Mouse (Mus musculus): Measurements from ENCODE around the gene Osgep. TPM values are rescaled to one million over a fixed set of nuclear protein-coding genes. Genes with fewer than 3 reads are reported as not detected.
"Not testable (repeated sequence)": the region's sequence is repeated elsewhere in the genome, so short reads cannot be mapped to it uniquely, and the experiment has no call there.

Osgep gene
- polyA plus RNA-seq, 1 experiment, result 1.5 TPM

DNA sequence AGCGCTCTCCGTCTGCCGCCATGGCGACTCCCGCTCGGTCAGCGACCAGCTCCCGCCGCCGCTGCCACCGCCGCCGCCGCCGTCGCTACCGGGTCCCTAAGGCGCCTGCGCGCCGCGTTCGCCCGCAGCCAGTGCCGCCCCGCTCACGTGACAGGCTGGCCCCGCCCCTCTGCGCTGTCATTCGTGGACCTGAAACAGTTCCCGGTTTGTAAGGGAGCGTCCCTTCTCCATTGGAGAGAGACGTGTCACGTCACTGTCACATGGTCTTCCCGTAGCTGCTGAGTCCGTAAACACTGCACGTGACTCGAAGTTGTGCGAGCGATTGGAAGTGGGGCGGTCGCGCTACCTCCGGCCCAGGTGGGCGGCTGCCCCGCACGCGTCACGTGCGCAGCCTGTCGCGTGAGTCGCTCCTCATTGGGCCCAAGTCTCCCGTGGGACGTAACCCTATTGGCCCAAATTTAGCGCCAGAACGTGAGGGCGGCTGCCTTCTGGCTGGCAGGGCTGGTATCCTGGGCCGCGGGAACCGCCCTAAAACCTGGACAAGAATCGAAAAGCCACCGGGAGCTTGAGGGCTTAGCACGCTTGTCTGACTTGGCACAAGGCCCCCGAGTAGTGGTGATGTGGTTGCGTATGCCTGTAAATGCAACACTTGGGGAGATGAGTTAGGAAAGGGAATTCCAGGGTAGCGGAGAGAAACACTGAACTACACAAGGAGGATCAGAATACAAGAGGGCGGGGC lies 6.2 kb upstream of the Osgep start, which contains the start of the genes Pip4p1 and Pnp:
Pip4p1 (minus strand) TSS at position 103 of the 739 bp plus-strand sequence.
Pnp (plus strand) TSS at position 329 of the 739 bp plus-strand sequence.
- no peaks in the 10 kb centered on the region for H3K9me3 ChIP-seq (ENCODE audit: control insufficient read depth, low read length)
- H3K36me3 ChIP-seq (ENCODE audit: control insufficient read depth), result peaks cover 38% of the 10 kb centered on the region
- peak within 1 kb of the TSS; percentile 97 for H3K4me3 ChIP-seq (replicated peaks)
- no peaks in the 10 kb centered on the region for H3K27me3 ChIP-seq (ENCODE audit: control insufficient read depth)
- peaks cover 37% of the 10 kb centered on the region for H3K4me1 ChIP-seq (ENCODE audit: control insufficient read depth)
- TF ChIP-seq GATA1 (IDR thresholded peaks at IDR 0.05; ENCODE audit: low read length) (no peak), TAL1 (IDR thresholded peaks at IDR 0.05; ENCODE audit: low read length) (no peak)

DNA sequence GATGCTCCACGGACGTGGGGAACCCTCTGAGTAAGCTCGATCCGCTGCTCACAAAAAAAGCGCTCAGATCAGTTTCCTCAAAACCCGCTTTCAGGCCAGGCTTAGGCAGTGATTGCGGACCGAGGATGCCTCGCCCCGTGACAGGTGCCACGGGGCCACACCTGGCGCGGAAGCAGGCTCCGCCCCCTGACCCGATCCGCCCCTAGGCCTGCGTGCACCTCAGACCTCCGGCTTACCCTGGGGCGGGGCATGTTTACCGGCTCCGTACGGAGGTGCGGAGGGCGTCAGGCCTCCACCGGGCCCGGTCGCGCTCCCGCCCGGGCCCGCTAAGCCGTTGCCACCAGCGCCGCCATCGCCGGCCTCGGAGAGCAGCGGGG lies 5.7 kb upstream of the Osgep start:
- peaks cover 41% of the 10 kb centered on the region for H3K4me1 ChIP-seq (ENCODE audit: control insufficient read depth)
- peaks cover 39% of the 10 kb centered on the region for H3K36me3 ChIP-seq (ENCODE audit: control insufficient read depth)
- peak overlapping the region; percentile 97 for H3K4me3 ChIP-seq (replicated peaks)
- H3K27me3 ChIP-seq (ENCODE audit: control insufficient read depth), result no peaks in the 10 kb centered on the region
- TF ChIP-seq TAL1 (IDR thresholded peaks at IDR 0.05; ENCODE audit: low read length) (no peak), GATA1 (IDR thresholded peaks at IDR 0.05; ENCODE audit: low read length) (no peak)
- no peaks in the 10 kb centered on the region for H3K9me3 ChIP-seq (ENCODE audit: control insufficient read depth, low read length)

GRCm38 (mm10) chr14:50929951-50930350 lies 5.3 kb upstream of the Osgep start:
- H3K27me3 ChIP-seq (ENCODE audit: control insufficient read depth), result no peaks in the 10 kb centered on the region
- peaks cover 39% of the 10 kb centered on the region for H3K36me3 ChIP-seq (ENCODE audit: control insufficient read depth)
- TF ChIP-seq GATA1 (IDR thresholded peaks at IDR 0.05; ENCODE audit: low read length), result no peak
- no peak for TF ChIP-seq TAL1 (IDR thresholded peaks at IDR 0.05; ENCODE audit: low read length)
- H3K4me1 ChIP-seq (ENCODE audit: control insufficient read depth), result peaks cover 45% of the 10 kb centered on the region
- peak overlapping the region; percentile 97 for H3K4me3 ChIP-seq (replicated peaks)
- no peaks in the 10 kb centered on the region for H3K9me3 ChIP-seq (ENCODE audit: control insufficient read depth, low read length)

DNA sequence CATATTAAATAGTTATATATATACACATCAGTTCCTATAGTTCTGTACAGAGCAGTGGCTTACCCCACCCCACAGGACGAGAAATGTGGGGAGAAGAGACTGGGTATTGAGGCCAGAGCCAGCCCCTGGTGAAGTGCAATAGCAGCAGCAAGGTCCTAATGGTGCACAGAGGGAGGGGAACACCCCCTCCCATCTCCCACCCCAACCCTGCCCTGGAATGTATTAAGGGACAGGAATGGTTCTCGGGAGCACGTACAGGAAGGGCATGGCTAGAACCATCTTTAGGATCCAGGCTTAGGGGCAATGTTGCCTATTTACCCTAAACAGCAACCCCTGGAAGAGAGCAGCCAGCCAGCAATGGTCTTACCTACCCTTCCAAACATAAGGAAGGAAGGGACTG lies 2.7 kb upstream of the Osgep start:
- peaks cover 39% of the 10 kb centered on the region for H3K36me3 ChIP-seq (ENCODE audit: control insufficient read depth)
- H3K4me3 ChIP-seq (replicated peaks), result no peak overlapping the region
- no peaks in the 10 kb centered on the region for H3K27me3 ChIP-seq (ENCODE audit: control insufficient read depth)
- no peak for TF ChIP-seq TAL1 (IDR thresholded peaks at IDR 0.05; ENCODE audit: low read length)
- TF ChIP-seq GATA1 (IDR thresholded peaks at IDR 0.05; ENCODE audit: low read length), result no peak
- H3K9me3 ChIP-seq (ENCODE audit: control insufficient read depth, low read length), result no peaks in the 10 kb centered on the region
- peaks cover 57% of the 10 kb centered on the region for H3K4me1 ChIP-seq (ENCODE audit: control insufficient read depth)

- no peak for TF ChIP-seq TAL1 (IDR thresholded peaks at IDR 0.05; ENCODE audit: low read length)
- no peak for TF ChIP-seq GATA1 (IDR thresholded peaks at IDR 0.05; ENCODE audit: low read length)
- H3K4me1 ChIP-seq (ENCODE audit: control insufficient read depth), result peaks cover 43% of the 10 kb centered on the region
Observed at GRCm38 (mm10) chr14:50925111-50925920, 623 bp upstream of the Osgep start.

GRCm38 (mm10) chr14:50923437-50923836 lies 1.3 kb downstream of the Osgep start:
- not testable (repeated sequence) for H3K9me3 ChIP-seq (ENCODE audit: control insufficient read depth, low read length); H3K27me3 ChIP-seq (ENCODE audit: control insufficient read depth)
- Histone ChIP-seq H3K4me3 (replicated peaks) (peak overlapping the region; percentile 81), H3K4me1 (ENCODE audit: control insufficient read depth) (peaks cover 30% of the 10 kb centered on the region), H3K36me3 (ENCODE audit: control insufficient read depth) (peaks cover 37% of the 10 kb centered on the region)

More at GRCm38 (mm10) chr14:50925111-50925920, 623 bp upstream of the Osgep start:
- Histone ChIP-seq H3K27me3 (ENCODE audit: control insufficient read depth) (no peaks in the 10 kb centered on the region), H3K4me3 (replicated peaks) (peak overlapping the region; percentile 81), H3K36me3 (ENCODE audit: control insufficient read depth) (peaks cover 45% of the 10 kb centered on the region), H3K9me3 (ENCODE audit: control insufficient read depth, low read length) (no peaks in the 10 kb centered on the region)

DNA sequence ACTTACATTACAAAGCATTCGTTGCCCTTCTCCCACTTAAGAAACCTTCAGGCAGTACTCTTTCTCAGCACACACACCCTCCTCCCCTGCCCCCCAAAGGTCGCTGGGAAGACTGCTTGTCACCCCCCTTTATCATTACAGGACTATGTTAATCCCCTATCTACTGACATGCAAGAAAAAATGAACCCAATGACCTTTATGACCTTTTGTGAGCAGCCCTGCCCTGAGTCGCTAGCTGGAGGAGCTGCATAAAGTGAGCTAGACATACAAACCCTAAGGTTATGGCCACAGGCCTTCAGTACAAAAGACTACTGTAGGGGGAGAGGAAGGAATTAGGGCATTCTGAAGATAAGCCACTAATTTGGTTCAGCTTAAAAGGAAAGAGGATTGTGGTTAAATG lies 13.3 kb downstream of the Osgep start:
- H3K36me3 ChIP-seq (ENCODE audit: control insufficient read depth), result peaks cover 29% of the 10 kb centered on the region

DNA sequence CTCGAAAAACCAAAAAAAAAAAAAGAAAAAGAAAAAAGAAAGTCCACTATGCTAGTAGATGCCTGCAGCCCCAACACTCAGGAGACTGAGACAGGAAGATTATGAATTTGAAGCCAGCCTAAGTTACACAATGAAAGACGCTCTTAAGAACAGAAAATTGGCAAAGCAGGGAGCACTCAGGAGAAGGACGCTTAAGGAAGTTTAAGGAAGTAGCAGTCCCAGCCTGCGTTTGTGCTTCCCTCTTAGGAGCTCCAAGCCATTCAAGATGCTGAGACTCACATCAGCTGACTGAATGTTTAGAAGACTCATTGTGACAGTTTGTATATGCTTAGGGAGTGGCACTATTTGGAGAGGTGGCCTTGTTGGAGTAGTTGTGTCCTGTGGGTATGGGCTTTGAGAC lies 16.6 kb downstream of the Osgep start:
- TF ChIP-seq GATA1 (IDR thresholded peaks at IDR 0.05; ENCODE audit: low read length) (no peak), TAL1 (IDR thresholded peaks at IDR 0.05; ENCODE audit: low read length) (no peak)
- Histone ChIP-seq H3K36me3 (ENCODE audit: control insufficient read depth) (peaks cover 2% of the 10 kb centered on the region; the same call in 1 of the 2 replicates), H3K9me3 (ENCODE audit: control insufficient read depth, low read length) (no peaks in the 10 kb centered on the region), H3K4me3 (replicated peaks) (no peak overlapping the region), H3K4me1 (ENCODE audit: control insufficient read depth) (no peaks in the 10 kb centered on the region), H3K27me3 (ENCODE audit: control insufficient read depth) (no peaks in the 10 kb centered on the region)

More for the DNA sequence above, 13.3 kb downstream of the Osgep start:
- Histone ChIP-seq H3K4me3 (replicated peaks) (no peak overlapping the region), H3K4me1 (ENCODE audit: control insufficient read depth) (no peaks in the 10 kb centered on the region), H3K9me3 (ENCODE audit: control insufficient read depth, low read length) (no peaks in the 10 kb centered on the region), H3K27me3 (ENCODE audit: control insufficient read depth) (no peaks in the 10 kb centered on the region)
- no peak for TF ChIP-seq TAL1 (IDR thresholded peaks at IDR 0.05; ENCODE audit: low read length)
- TF ChIP-seq GATA1 (IDR thresholded peaks at IDR 0.05; ENCODE audit: low read length), result no peak

- H3K27me3 ChIP-seq (ENCODE audit: control insufficient read depth); H3K4me3 ChIP-seq (replicated peaks); H3K4me1 ChIP-seq (ENCODE audit: control insufficient read depth); H3K9me3 ChIP-seq (ENCODE audit: control insufficient read depth, low read length); H3K36me3 ChIP-seq (ENCODE audit: control insufficient read depth): not testable (repeated sequence)
Observed at GRCm38 (mm10) chr14:50905327-50905726, 19.4 kb downstream of the Osgep start.
